8 mouse cellular contexts compared by ENCODE assay signal in the genomic region with DNA sequence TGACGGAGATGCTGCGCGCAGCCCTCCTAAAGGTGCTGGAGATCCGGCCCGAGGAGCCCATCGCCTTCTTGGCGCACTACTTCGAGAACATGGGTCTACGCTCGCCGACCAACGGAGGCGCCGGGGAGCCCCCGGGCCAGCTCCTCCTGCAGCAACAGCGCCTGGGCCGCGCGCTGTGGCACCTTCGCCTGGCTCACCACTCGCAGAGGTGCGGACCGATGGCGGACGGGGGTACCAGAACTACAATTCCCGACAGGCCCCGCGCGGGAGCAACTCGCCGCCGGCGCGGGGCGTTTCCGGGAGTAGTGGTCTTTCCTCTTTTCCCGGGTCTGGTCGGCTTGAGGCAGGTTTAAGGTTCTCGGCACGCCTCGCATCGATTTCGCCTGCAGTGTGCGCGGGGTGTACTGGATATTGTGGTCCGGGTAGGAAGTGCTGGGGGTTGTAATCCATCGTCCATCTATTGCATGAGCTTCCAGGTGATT. TPM values are rescaled to one million over a fixed set of nuclear protein-coding genes. Genes with fewer than 3 reads are reported as not detected.
DNase-seq lines count a peak whose midpoint lies in the region; ATAC-seq and TF ChIP-seq lines count a peak whose summit lies in the region.

No protein-coding gene starts in this region.

- POLR2A ChIA-PET in Patski (lab: Charles Lee): interaction anchor here (1.4 to 2.2 kb wide), 2 partner anchors 12 to 14 kb away, joined by 6 to 9 read pairs; a partner anchor contains a TSS

- H3K9me3 ChIP-seq in hindbrain, embryonic 15.5 days: no peaks in the 10 kb centered on the region

- H3K4me3 ChIP-seq in hindbrain, embryonic 15.5 days: peak overlapping the region; percentile 78

- H3K27me3 ChIP-seq in Patski: no peaks in the 10 kb centered on the region
- no peaks in the 10 kb centered on the region for H3K27me3 ChIP-seq in hindbrain, embryonic 15.5 days

- TF ChIP-seq CTCF in Patski (IDR thresholded peaks at IDR 0.05): no peak

- ATAC-seq in Patski: peak; percentile 51
- peak; percentile 67 for ATAC-seq in hindbrain, embryonic 15.5 days (ENCODE audit: low FRiP score, low read depth)
- peak; percentile 48 for ATAC-seq in megakaryocyte, adult 5-6 weeks (ENCODE audit: poor library complexity, severe bottlenecking)

- CTCF ChIA-PET in Patski (lab: Charles Lee): interaction anchor here (0.9 to 2.1 kb wide), 4 partner anchors 8 to 86 kb away, joined by 3 to 7 read pairs (median 5); no protein-coding TSS in a partner anchor

- under 1% methylated on average over 47 of the region's 47 CpGs for WGBS in hindbrain, embryonic 15.5 days

- no peak for DNase-seq in Patski (ENCODE audit: low read depth, low spot score)
- peak; percentile 82 for DNase-seq in cerebellum, adult 9-11 months
- DNase-seq in frontal cortex, postnatal 10 days (ENCODE audit: low spot score in 2 of 2): peak; percentile 76 to 83
- peak; percentile 70 to 78 for DNase-seq in left cerebral cortex, adult 8-10 months (ENCODE audit: low spot score in 2 of 2)
- DNase-seq in right cerebral cortex, postnatal 14 days: peak; percentile 81
- DNase-seq in urinary bladder, postnatal 4 days (ENCODE audit: low spot score in 2 of 2): peak; percentile 61 to 74

- peak overlapping the region; percentile 86 for H3K9ac ChIP-seq in hindbrain, embryonic 15.5 days

- H3K27ac ChIP-seq in hindbrain, embryonic 15.5 days (replicated peaks): peak overlapping the region; percentile 97

- no peaks in the 10 kb centered on the region for H3K36me3 ChIP-seq in hindbrain, embryonic 15.5 days

- H3K4me1 ChIP-seq in hindbrain, embryonic 15.5 days (replicated peaks): peaks cover 27% of the 10 kb centered on the region

- H3K4me2 ChIP-seq in hindbrain, embryonic 15.5 days: peak overlapping the region; percentile 87

- in situ Hi-C loops in Patski (cut with MboI; ENCODE audit: low pct_unique_long_range_greater_than_20kb): loop anchor here (10.0 kb wide), 1 partner anchor 1095 kb away; a partner anchor contains a TSS

RNA-seq across cellular contexts. Expression of a gene that starts 0.4 kb away (rescaled TPM):
- 62.4 TPM for polyA plus RNA-seq in Patski (2021)
- 102 and 107 TPM in 2 replicates for polyA plus RNA-seq in hindbrain, embryonic 15.5 days (2015; fragmentation: Nextera tagmentation; extraction: Ambion mirVana)
- 10 to 100 TPM; 65.1 to 74.5 (median 69.8) TPM for total RNA-seq in left cerebral cortex, adult 8-10 months (2022)
- total RNA-seq in megakaryocyte, adult 5-6 weeks (2015): 17.5 and 21.0 TPM in 2 replicates
- 8.8 and 21.1 TPM in 2 replicates for total RNA-seq in megakaryocyte, adult 5-6 weeks (2017)

RNA-seq across cellular contexts. Expression of a gene that starts 5.3 kb away (rescaled TPM):
- not detected for polyA plus RNA-seq in Patski (2021)
- polyA plus RNA-seq in hindbrain, embryonic 15.5 days (2015; fragmentation: Nextera tagmentation; extraction: Ambion mirVana): 0.87 and 1.2 TPM in 2 replicates
- total RNA-seq in left cerebral cortex, adult 8-10 months (2022): under 1 TPM in 1 of 4 experiments, not detected in 3; 0.35 TPM
- not detected in 2 replicates for total RNA-seq in megakaryocyte, adult 5-6 weeks (2015)
- not detected in 2 replicates for total RNA-seq in megakaryocyte, adult 5-6 weeks (2017)

RNA-seq across cellular contexts. Expression of a gene that starts 12.4 kb away (rescaled TPM):
- polyA plus RNA-seq in Patski (2021): 72.2 TPM
- polyA plus RNA-seq in hindbrain, embryonic 15.5 days (2015; fragmentation: Nextera tagmentation; extraction: Ambion mirVana): 82.4 and 91.7 TPM in 2 replicates
- 10 to 100 TPM; 65.7 to 72.5 (median 70.4) TPM for total RNA-seq in left cerebral cortex, adult 8-10 months (2022)
- 52.6 and 53.3 TPM in 2 replicates for total RNA-seq in megakaryocyte, adult 5-6 weeks (2015)
- total RNA-seq in megakaryocyte, adult 5-6 weeks (2017): 70.2 and 100 TPM in 2 replicates

RNA-seq across cellular contexts. Expression of a gene that starts 19.2 kb away (rescaled TPM):
- polyA plus RNA-seq in Patski (2021): 0.47 TPM
- polyA plus RNA-seq in hindbrain, embryonic 15.5 days (2015; fragmentation: Nextera tagmentation; extraction: Ambion mirVana): 1.3 and 1.4 TPM in 2 replicates
- 1 to 10 TPM; 2.2 to 3.6 (median 3.2) TPM for total RNA-seq in left cerebral cortex, adult 8-10 months (2022)
- total RNA-seq in megakaryocyte, adult 5-6 weeks (2015): 2.0 and 2.4 TPM in 2 replicates
- total RNA-seq in megakaryocyte, adult 5-6 weeks (2017): 0.20 and 0.92 TPM in 2 replicates

RNA-seq across cellular contexts. Expression of a gene that starts 24.1 kb away (rescaled TPM):
- not detected for polyA plus RNA-seq in Patski (2021)
- 0.13 and 0.43 TPM in 2 replicates for polyA plus RNA-seq in hindbrain, embryonic 15.5 days (2015; fragmentation: Nextera tagmentation; extraction: Ambion mirVana)
- total RNA-seq in left cerebral cortex, adult 8-10 months (2022): under 1 TPM; 0.42 to 0.70 (median 0.47) TPM
- total RNA-seq in megakaryocyte, adult 5-6 weeks (2015): not detected in 2 replicates
- total RNA-seq in megakaryocyte, adult 5-6 weeks (2017): not detected in 2 replicates
